Mouse (Mus musculus) G1E (cell line): ENCODE measurements around the gene Il1a. TPM values are rescaled to one million over a fixed set of nuclear protein-coding genes. Genes with fewer than 3 reads are reported as not detected.

Experiments
- ATAC-seq: 2 replicates; pipeline ENCODE4 v1.8.0; 2016; ENCODE audit warnings: mild to moderate bottlenecking; ENCODE audit not compliant: insufficient number of reproducible peaks, poor library complexity, low FRiP score, severe bottlenecking; ENCODE audit errors: extremely low read depth
- DNase-seq: peaks from one replicate; pipeline ENCODE4 v3.0.0; 2012; ENCODE audit warnings: low spot score
- H3K27me3 ChIP-seq: 2 replicates; pipeline ENCODE4 v1.6.1; 2012; ENCODE audit warnings: mild to moderate bottlenecking, low read length, inconsistent platforms; ENCODE audit not compliant: insufficient read depth
- H3K36me3 ChIP-seq: replicated peaks from 2 replicates; pipeline ENCODE3; 2012; ENCODE audit warnings: mild to moderate bottlenecking, inconsistent platforms
- H3K4me1 ChIP-seq: 2 replicates; pipeline ENCODE4 v1.6.1; 2012; ENCODE audit warnings: low read depth, low read length, inconsistent platforms, mixed read lengths; ENCODE audit not compliant: insufficient read depth
- H3K4me3 ChIP-seq: 2 replicates; pipeline ENCODE4 v1.5.1; 2012; ENCODE audit warnings: low read depth, mild to moderate bottlenecking, inconsistent platforms, low read length, moderate library complexity, mixed read lengths
- H3K9me3 ChIP-seq: replicated peaks from 2 replicates; pipeline ENCODE4 v1.6.1; 2012; ENCODE audit warnings: inconsistent platforms
- CTCF ChIP-seq: IDR thresholded peaks from 2 replicates; pipeline ENCODE4 v1.5.1; 2012; ENCODE audit warnings: low read depth, low read length, inconsistent platforms, mixed read lengths
- GATA1 ChIP-seq: IDR thresholded peaks from 2 replicates; pipeline ENCODE4 v1.6.1; 2012; ENCODE audit warnings: borderline replicate concordance, low read length, inconsistent platforms, mixed read lengths
- GATA2 ChIP-seq: IDR thresholded peaks from 2 replicates; pipeline ENCODE4 v1.6.1; 2012; ENCODE audit warnings: low read depth, low read length, inconsistent platforms, borderline replicate concordance
- POLR2AphosphoS5 ChIP-seq: IDR thresholded peaks from 2 replicates; pipeline ENCODE4 v1.6.1; 2012; ENCODE audit warnings: low read depth, low read length, inconsistent platforms; ENCODE audit not compliant: insufficient replicate concordance
- TAL1 ChIP-seq: conservative IDR thresholded peaks from 2 replicates; pipeline ENCODE4 v1.6.1; 2012; ENCODE audit warnings: low read depth, low read length, inconsistent platforms, mixed read lengths
- polyA plus RNA-seq: library from polyadenylated mRNA; stranded (reverse); fragments of >175 nt; gene quantifications from 2 replicates; pipeline ENCODE4 v1.2.3, GENCODE M21; 2012
- total RNA-seq, 2 experiments: library from RNA; stranded (forward) in 1 of 2; stranded (reverse) in 1 of 2; fragments of 200-1000 nt in 1 of 2; fragments of >200 nt in 1 of 2; fragmentation: Nextera tagmentation in 1 of 2; gene quantifications; 2 replicates each; pipeline ENCODE4 v1.2.3; 2014 to 2017

Il1a gene
- total and polyA plus RNA-seq, 3 experiments, result 0.22 TPM; not detected in 2

DNA sequence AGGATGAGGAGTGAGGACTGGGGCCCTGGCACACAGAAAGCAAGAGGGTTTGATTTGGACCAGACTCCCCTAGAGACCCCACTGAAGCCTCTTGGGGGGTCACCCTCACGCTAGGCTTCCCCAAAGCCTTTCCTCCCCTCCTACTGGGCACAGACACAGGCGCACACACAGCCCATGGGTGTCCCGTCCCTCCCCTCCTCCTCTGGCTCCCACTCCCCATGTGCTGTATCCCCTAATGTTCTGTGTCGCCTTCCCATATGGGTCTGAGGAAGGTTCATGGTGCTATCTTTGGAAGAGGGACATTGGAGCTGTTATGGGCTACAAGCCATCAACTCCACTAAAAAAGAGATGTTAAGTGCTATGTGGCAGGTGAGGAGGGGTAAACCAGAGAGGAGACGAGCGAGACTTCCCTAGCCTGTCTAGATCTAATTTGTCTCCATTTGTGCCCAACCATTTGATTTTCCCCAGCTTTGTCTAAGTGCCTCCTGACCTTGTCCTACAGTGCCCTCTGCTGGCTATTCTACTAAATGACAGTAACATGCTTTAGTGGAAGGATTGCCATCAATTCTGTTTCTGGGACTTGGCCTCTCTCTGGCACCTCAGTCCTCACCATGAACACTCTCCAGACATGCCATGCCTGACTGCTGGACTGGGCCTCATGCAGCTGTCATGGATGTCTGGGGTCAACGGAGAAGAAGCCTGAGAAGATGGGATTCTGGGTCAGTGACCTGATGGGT, 51.1 kb downstream of the Il1a start:
- no peak overlapping the region for H3K4me3 ChIP-seq
- ATAC-seq, result no peak; the same call in 1 of the 2 replicates
- no peak for TF ChIP-seq GATA1
- TF ChIP-seq CTCF, result peak; percentile 74
- no peaks in the 10 kb centered on the region for H3K9me3 ChIP-seq
- DNase-seq, result peak; percentile 50
- peaks cover 41% of the 10 kb centered on the region for H3K4me1 ChIP-seq
- H3K27me3 ChIP-seq, result peaks cover 28% of the 10 kb centered on the region
- no peaks in the 10 kb centered on the region for H3K36me3 ChIP-seq

- H3K36me3 ChIP-seq, result no peaks in the 10 kb centered on the region
- H3K4me1 ChIP-seq, result peaks cover 43% of the 10 kb centered on the region
- peaks cover 28% of the 10 kb centered on the region for H3K27me3 ChIP-seq
- no peak for DNase-seq
- no peak for ATAC-seq
- TF ChIP-seq GATA1, result no peak
- no peak for TF ChIP-seq CTCF
- TF ChIP-seq TAL1, result no peak
- no peak for TF ChIP-seq POLR2AphosphoS5
- TF ChIP-seq GATA2, result no peak
- H3K9me3 ChIP-seq, result no peaks in the 10 kb centered on the region
- no peak overlapping the region for H3K4me3 ChIP-seq
Measured at GRCm38 (mm10) chr2:129258056-129258455, 51.7 kb downstream of the Il1a start.

DNA sequence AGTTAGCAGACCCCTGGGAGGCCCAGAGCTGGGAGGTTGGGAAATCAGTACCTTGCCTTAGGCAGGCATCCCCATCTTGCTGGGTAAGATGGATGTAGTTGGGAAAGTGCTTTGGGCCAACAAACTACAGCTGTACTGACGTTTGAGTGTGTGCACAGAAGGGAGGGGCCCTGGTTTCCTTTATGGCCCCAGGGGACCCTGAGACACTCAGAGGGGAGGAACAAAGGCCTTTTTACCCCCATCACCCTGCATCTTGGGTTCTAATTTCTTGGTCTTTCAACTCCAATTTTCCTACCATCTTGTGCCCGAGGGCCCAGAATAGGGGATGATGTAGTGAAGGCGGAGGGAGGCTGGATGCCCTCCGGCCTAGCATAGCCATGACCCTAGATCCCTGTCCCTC, 53.8 kb downstream of the Il1a start:
- Histone ChIP-seq H3K36me3 (no peaks in the 10 kb centered on the region), H3K9me3 (no peaks in the 10 kb centered on the region), H3K27me3 (peaks cover 18% of the 10 kb centered on the region), H3K4me1 (peaks cover 35% of the 10 kb centered on the region), H3K4me3 (no peak overlapping the region)
- no peak for TF ChIP-seq POLR2AphosphoS5
- TF ChIP-seq GATA2, result no peak
- TF ChIP-seq GATA1, result no peak
- TF ChIP-seq CTCF, result no peak
- no peak for TF ChIP-seq TAL1
- no peak for DNase-seq
- no peak for ATAC-seq

DNA sequence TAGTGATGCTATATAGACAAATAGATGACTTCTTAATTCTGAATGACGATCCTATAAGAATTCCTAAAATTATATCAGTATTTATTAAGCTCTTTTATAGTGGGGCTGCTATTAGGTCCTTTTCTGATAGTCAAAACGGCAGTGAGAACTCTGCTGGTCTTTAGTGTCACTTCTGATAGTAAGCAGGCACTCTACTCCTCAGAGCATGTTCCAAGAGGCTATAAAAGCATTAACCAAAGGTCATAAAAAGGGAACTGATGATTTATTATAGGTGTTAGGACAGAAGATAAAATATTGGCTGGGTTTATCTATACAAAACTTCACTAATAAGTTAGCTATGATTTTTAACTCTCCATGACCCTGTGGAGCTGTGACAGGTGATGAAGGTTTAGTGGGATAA, 55.7 kb downstream of the Il1a start:
- TF ChIP-seq POLR2AphosphoS5, result no peak
- TF ChIP-seq GATA2, result no peak
- no peak for TF ChIP-seq TAL1
- no peak for TF ChIP-seq CTCF
- DNase-seq (no peak), ATAC-seq (no peak)
- Histone ChIP-seq H3K36me3 (no peaks in the 10 kb centered on the region), H3K9me3 (no peaks in the 10 kb centered on the region), H3K27me3 (no peaks in the 10 kb centered on the region; the same call in 1 of the 2 replicates), H3K4me1 (peaks cover 27% of the 10 kb centered on the region), H3K4me3 (no peak overlapping the region)

GRCm38 (mm10) chr2:129253631-129253970, 56.2 kb downstream of the Il1a start:
- no peak for TF ChIP-seq GATA1
- no peak for TF ChIP-seq CTCF
- TF ChIP-seq POLR2AphosphoS5, result no peak
- TF ChIP-seq TAL1, result no peak
- no peak for TF ChIP-seq GATA2
- Histone ChIP-seq H3K9me3 (no peaks in the 10 kb centered on the region), H3K4me1 (peaks cover 23% of the 10 kb centered on the region), H3K4me3 (no peak overlapping the region), H3K27me3 (no peaks in the 10 kb centered on the region; the same call in 1 of the 2 replicates), H3K36me3 (no peaks in the 10 kb centered on the region)
- no peak for ATAC-seq
- no peak for DNase-seq

- H3K9me3 ChIP-seq, result no peaks in the 10 kb centered on the region
- no peaks in the 10 kb centered on the region; the same call in 1 of the 2 replicates for H3K27me3 ChIP-seq
- DNase-seq (no peak), ATAC-seq (no peak)
- no peaks in the 10 kb centered on the region for H3K36me3 ChIP-seq
- peaks cover 18% of the 10 kb centered on the region for H3K4me1 ChIP-seq
- no peak overlapping the region for H3K4me3 ChIP-seq
- no peak for TF ChIP-seq GATA1
- TF ChIP-seq TAL1, result no peak
- no peak for TF ChIP-seq POLR2AphosphoS5
- no peak for TF ChIP-seq GATA2
- TF ChIP-seq CTCF, result no peak
Measured at GRCm38 (mm10) chr2:129252836-129253630, 56.7 kb downstream of the Il1a start.

Other genes starting within 250 kb of the Il1a start
- gene Ttl, start 244.0 kb downstream of the Il1a start, total RNA-seq (2014; fragmentation: Nextera tagmentation), result not detected in 2 replicates
- 0.11 TPM in 1 of 2 replicates, not detected in the other for gene Ttl, start 244.0 kb downstream of the Il1a start, total RNA-seq (2017)
- gene Ttl, start 244.0 kb downstream of the Il1a start, polyA plus RNA-seq, result not detected in 2 replicates
- gene Polr1b, start 209.0 kb downstream of the Il1a start, total RNA-seq (2014; fragmentation: Nextera tagmentation), result 29.3 and 40.5 TPM in 2 replicates
- gene Polr1b, start 209.0 kb downstream of the Il1a start, total RNA-seq (2017), result 40.0 and 42.6 TPM in 2 replicates
- 22.5 and 25.3 TPM in 2 replicates for gene Polr1b, start 209.0 kb downstream of the Il1a start, polyA plus RNA-seq
- 65.3 and 70.6 TPM in 2 replicates for gene Chchd5, start 180.3 kb downstream of the Il1a start, total RNA-seq (2014; fragmentation: Nextera tagmentation)
- 33.9 and 39.1 TPM in 2 replicates for gene Chchd5, start 180.3 kb downstream of the Il1a start, total RNA-seq (2017)
- gene Chchd5, start 180.3 kb downstream of the Il1a start, polyA plus RNA-seq, result 9.0 and 63.3 TPM in 2 replicates
- 38.5 and 47.7 TPM in 2 replicates for gene Slc20a1, start 111.2 kb downstream of the Il1a start, total RNA-seq (2014; fragmentation: Nextera tagmentation)
- 71.8 and 88.4 TPM in 2 replicates for gene Slc20a1, start 111.2 kb downstream of the Il1a start, total RNA-seq (2017)
- gene Slc20a1, start 111.2 kb downstream of the Il1a start, polyA plus RNA-seq, result 27.8 and 31.6 TPM in 2 replicates
- gene Ckap2l, start 12.8 kb downstream of the Il1a start, total RNA-seq (2014; fragmentation: Nextera tagmentation), result 166 and 180 TPM in 2 replicates
- 50.8 and 60.2 TPM in 2 replicates for gene Ckap2l, start 12.8 kb downstream of the Il1a start, total RNA-seq (2017)
- gene Ckap2l, start 12.8 kb downstream of the Il1a start, polyA plus RNA-seq, result 36.5 and 40.5 TPM in 2 replicates
- 56.0 and 82.2 TPM in 2 replicates for gene Il1b, start 61.2 kb upstream of the Il1a start, total RNA-seq (2014; fragmentation: Nextera tagmentation)
- gene Il1b, start 61.2 kb upstream of the Il1a start, total RNA-seq (2017), result 11.2 and 12.2 TPM in 2 replicates
- 0.18 and 0.26 TPM in 2 replicates for gene Il1b, start 61.2 kb upstream of the Il1a start, polyA plus RNA-seq
- not detected in 2 replicates for gene F830045P16Rik, start 226.6 kb upstream of the Il1a start, total RNA-seq (2014; fragmentation: Nextera tagmentation)
- gene F830045P16Rik, start 226.6 kb upstream of the Il1a start, total RNA-seq (2017), result not detected in 2 replicates
- gene F830045P16Rik, start 226.6 kb upstream of the Il1a start, polyA plus RNA-seq, result not detected in 2 replicates